Mouse (Mus musculus): ENCODE measurements around the gene Cspg5. TPM values are rescaled to one million over a fixed set of nuclear protein-coding genes. Genes with fewer than 3 reads are reported as not detected.

The Cspg5 gene
- 1.2 and 1.4 TPM in 2 replicates for polyA plus RNA-seq (2012; rRNA removed)

GRCm38 (mm10) chr9:110243221-110243833, at the start of gene Cspg5:
TSS of gene Cspg5 (plus strand) at chr9:110243783.

GRCm38 (mm10) chr9:110304969-110305651, 61.5 kb downstream of the Cspg5 start, which contains the start of gene Elp6:
TSS of gene Elp6 (plus strand) at chr9:110305173.

Other genes with a start within 250 kb of the Cspg5 start
- gene Smarcc1, start 126.1 kb upstream of the Cspg5 start, polyA plus RNA-seq (2012; rRNA removed), result 12.5 and 13.0 TPM in 2 replicates
- gene Dhx30, start 126.0 kb upstream of the Cspg5 start, polyA plus RNA-seq (2012; rRNA removed), result 43.9 and 47.2 TPM in 2 replicates
- 8.2 and 10.6 TPM in 2 replicates for gene Elp6, start 61.4 kb downstream of the Cspg5 start, polyA plus RNA-seq (2012; rRNA removed)
- gene Scap, start 89.5 kb downstream of the Cspg5 start, polyA plus RNA-seq (2012; rRNA removed), result 42.3 and 49.1 TPM in 2 replicates
- gene Ptpn23, start 164.4 kb downstream of the Cspg5 start, polyA plus RNA-seq (2012; rRNA removed), result 26.8 and 40.1 TPM in 2 replicates
- gene Ngp, start 176.0 kb downstream of the Cspg5 start, polyA plus RNA-seq (2012; rRNA removed), result 0.09 TPM in 1 of 2 replicates, not detected in the other
- gene Klhl18, start 232.9 kb downstream of the Cspg5 start, polyA plus RNA-seq (2012; rRNA removed), result 16.9 and 19.4 TPM in 2 replicates
- 1.0 and 2.3 TPM in 2 replicates for gene Kif9, start 233.2 kb downstream of the Cspg5 start, polyA plus RNA-seq (2012; rRNA removed)

All from colon, adult 2 months (tissue).